ENCODE assay signal across 11 mouse cellular contexts in the genomic region with DNA sequence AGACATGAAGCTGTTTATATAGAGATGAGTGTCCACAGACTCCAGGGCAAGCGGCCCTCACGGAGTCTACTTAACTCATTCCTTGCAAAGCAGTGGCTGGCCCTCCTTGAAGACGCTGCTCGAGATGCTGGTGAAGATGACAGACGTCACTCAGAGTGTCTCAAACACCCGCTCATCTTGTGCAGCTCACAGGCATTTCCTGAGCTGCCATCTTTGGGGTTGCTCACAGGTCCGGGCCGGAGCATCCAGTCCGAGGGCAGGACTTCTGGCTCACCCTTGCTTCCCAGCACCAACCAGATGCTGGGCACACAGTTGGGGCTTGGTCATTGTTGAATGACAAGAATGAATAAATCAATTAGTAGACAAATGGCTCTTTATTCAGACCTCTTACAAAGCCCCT. TPM values are rescaled to one million over a fixed set of nuclear protein-coding genes. Genes with fewer than 3 reads are reported as not detected.
DNase-seq lines count a peak whose midpoint lies in the region; ATAC-seq and TF ChIP-seq lines count a peak whose summit lies in the region.
"Had no signal": no experiment of that assay in that cellular context is flagged by ENCODE, and none has a peak within 500 bp of the region (broad histone marks: within the 10 kb centered on the region; RNA-seq: fewer than 3 reads in every experiment).

No protein-coding gene starts in this region.

- no peak for ATAC-seq in liver, embryonic 12.5 days
- no peak for ATAC-seq in liver, embryonic 11.5 days (replicated peaks; ENCODE audit: low FRiP score)
- ATAC-seq in forebrain, embryonic 12.5 days (ENCODE audit: low FRiP score), result no peak
- 0 out of 2 replicates have a peak, but pooled peaks have one; percentile 6 for ATAC-seq in hindbrain, embryonic 14.5 days (ENCODE audit: low FRiP score)
- ATAC-seq: activated CD4-positive, CD25-positive, alpha-beta regulatory T cell, adult 4 months had no signal

- H3ac ChIP-seq in myocyte (ENCODE audit: control insufficient read depth, insufficient read length), result no peak overlapping the region

- H3K27ac ChIP-seq in liver, embryonic 12.5 days, result peak overlapping the region; percentile 62; the same call in 1 of the 2 replicates
- H3K27ac ChIP-seq in liver, embryonic 11.5 days (ENCODE audit: low read depth, low read length), result no peak overlapping the region
- H3K27ac ChIP-seq in forebrain, embryonic 12.5 days, result 0 out of 2 replicates have a peak overlapping the region, but pooled peaks have one; percentile 27
- H3K27ac ChIP-seq in hindbrain, embryonic 14.5 days, result no peak overlapping the region
- H3K27ac ChIP-seq: kidney, postnatal 0 days had no signal

- H3K79me2 ChIP-seq in myocyte (ENCODE audit: control insufficient read depth, insufficient read depth), result no peaks in the 10 kb centered on the region

- WGBS in liver, embryonic 12.5 days (ENCODE audit: insufficient replicate concordance), result 80% methylated on average over 9 of the region's 9 CpGs
- 87% methylated on average over 9 of the region's 9 CpGs for WGBS in liver, embryonic 11.5 days
- WGBS in forebrain, embryonic 12.5 days, result 76% methylated on average over 9 of the region's 9 CpGs
- WGBS in hindbrain, embryonic 14.5 days, result 69% methylated on average over 9 of the region's 9 CpGs

- no peak for TF ChIP-seq POLR2A in myocyte (IDR thresholded peaks at IDR 0.05; ENCODE audit: insufficient read length, low read depth)

- no peak for DNase-seq in liver, embryonic 11.5 days (ENCODE audit: low spot score)
- DNase-seq in hindbrain, embryonic 14.5 days (ENCODE audit: low spot score), result no peak
- DNase-seq in adrenal gland, postnatal 14 days, result no peak
- DNase-seq in urinary bladder, postnatal 25 days (ENCODE audit: low spot score), result no peak
- DNase-seq: lung, postnatal 36 days had no signal

- no peak overlapping the region for H3K9ac ChIP-seq in liver, embryonic 12.5 days
- no peak overlapping the region for H3K9ac ChIP-seq in liver, embryonic 11.5 days (ENCODE audit: low read depth, low read length)
- H3K9ac ChIP-seq in forebrain, embryonic 12.5 days, result no peak overlapping the region
- no peak overlapping the region for H3K9ac ChIP-seq in hindbrain, embryonic 14.5 days

- peaks cover 30% of the 10 kb centered on the region for H3K4me1 ChIP-seq in liver, embryonic 12.5 days
- peaks cover 11% of the 10 kb centered on the region for H3K4me1 ChIP-seq in liver, embryonic 11.5 days (replicated peaks; ENCODE audit: control insufficient read depth, insufficient read depth, low read length)
- peaks cover 19% of the 10 kb centered on the region for H3K4me1 ChIP-seq in forebrain, embryonic 12.5 days
- H3K4me1 ChIP-seq in hindbrain, embryonic 14.5 days (replicated peaks; ENCODE audit: control insufficient read depth, insufficient read depth, low read length), result peaks cover 14% of the 10 kb centered on the region

- H3K9me3 ChIP-seq in liver, embryonic 12.5 days (replicated peaks), result no peaks in the 10 kb centered on the region
- H3K9me3 ChIP-seq in liver, embryonic 11.5 days (ENCODE audit: control insufficient read depth, low read length), result no peaks in the 10 kb centered on the region
- H3K9me3 ChIP-seq in forebrain, embryonic 12.5 days, result no peaks in the 10 kb centered on the region
- no peaks in the 10 kb centered on the region for H3K9me3 ChIP-seq in hindbrain, embryonic 14.5 days (ENCODE audit: control insufficient read depth, low read length)

- no peak overlapping the region for H3K4me3 ChIP-seq in liver, embryonic 12.5 days
- H3K4me3 ChIP-seq in liver, embryonic 11.5 days (ENCODE audit: low read depth, low read length), result no peak overlapping the region
- no peak overlapping the region for H3K4me3 ChIP-seq in forebrain, embryonic 12.5 days (replicated peaks)
- no peak overlapping the region for H3K4me3 ChIP-seq in hindbrain, embryonic 14.5 days (replicated peaks; ENCODE audit: low read length)
- H3K4me3 ChIP-seq in myocyte, result peak overlapping the region; percentile 30

- H3K27me3 ChIP-seq in liver, embryonic 12.5 days (replicated peaks), result no peaks in the 10 kb centered on the region
- no peaks in the 10 kb centered on the region for H3K27me3 ChIP-seq in liver, embryonic 11.5 days (replicated peaks; ENCODE audit: control insufficient read depth, insufficient read depth, low read length)
- H3K27me3 ChIP-seq in forebrain, embryonic 12.5 days, result 0 out of 2 replicates have a peak, but pooled peaks cover 8% of the 10 kb centered on the region
- no peaks in the 10 kb centered on the region for H3K27me3 ChIP-seq in hindbrain, embryonic 14.5 days (ENCODE audit: control insufficient read depth, insufficient read depth, low read length)
- H3K27me3 ChIP-seq in myocyte (ENCODE audit: control insufficient read depth, insufficient read depth, insufficient read length), result no peaks in the 10 kb centered on the region

- H3K4me2 ChIP-seq in liver, embryonic 12.5 days, result peak overlapping the region; percentile 98
- H3K4me2 ChIP-seq in liver, embryonic 11.5 days, result no peak overlapping the region
- no peak overlapping the region; the same call in 1 of the 2 replicates for H3K4me2 ChIP-seq in forebrain, embryonic 12.5 days
- H3K4me2 ChIP-seq in hindbrain, embryonic 14.5 days (replicated peaks), result peak overlapping the region; percentile 88
- peak overlapping the region; percentile 95 for H3K4me2 ChIP-seq in myocyte (ENCODE audit: low read depth)

- H3K36me3 ChIP-seq in liver, embryonic 12.5 days, result no peaks in the 10 kb centered on the region
- no peaks in the 10 kb centered on the region for H3K36me3 ChIP-seq in liver, embryonic 11.5 days (ENCODE audit: control insufficient read depth, insufficient read depth, low read length)
- H3K36me3 ChIP-seq in forebrain, embryonic 12.5 days (replicated peaks), result no peaks in the 10 kb centered on the region
- H3K36me3 ChIP-seq in hindbrain, embryonic 14.5 days (replicated peaks; ENCODE audit: control insufficient read depth, insufficient read depth), result no peaks in the 10 kb centered on the region
- no peaks in the 10 kb centered on the region for H3K36me3 ChIP-seq in myocyte (ENCODE audit: control insufficient read depth, insufficient read depth)

TF ChIP-seq in myocyte, 11 proteins besides CTCF, POLR2A, EP300 and RAD21:
- TF ChIP-seq POLR2AphosphoS2 (IDR thresholded peaks at IDR 0.05; ENCODE audit: insufficient read length, low read depth) (no peak), SRF (IDR thresholded peaks at IDR 0.05; ENCODE audit: control insufficient read depth, insufficient read length, low read depth) (no peak), TCF3 (IDR thresholded peaks at IDR 0.05; ENCODE audit: insufficient read length, low read depth) (no peak), USF1 (IDR thresholded peaks at IDR 0.05; ENCODE audit: low read depth) (no peak), TCF12 (IDR thresholded peaks at IDR 0.05; ENCODE audit: insufficient read depth, poor library complexity, severe bottlenecking) (no peak), E2F4 (IDR thresholded peaks at IDR 0.05; ENCODE audit: insufficient read depth) (no peak), MYOD1 (IDR thresholded peaks at IDR 0.05; ENCODE audit: control insufficient read depth in 1 of 3, insufficient read length in 2 of 3, low read depth in 2 of 3) (no peak)
TF ChIP-seq in myocyte: peak in this region for 0.

RNA-seq across cellular contexts. Expression of a gene that starts 0.9 kb away (rescaled TPM):
- 3.3 and 3.5 TPM in 2 replicates for polyA plus RNA-seq in liver, embryonic 12.5 days (2016; fragmentation: Nextera tagmentation; extraction: Ambion mirVana)
- polyA plus RNA-seq in liver, embryonic 11.5 days (2014; fragmentation: Nextera tagmentation; extraction: Ambion mirVana), result 4.5 and 4.6 TPM in 2 replicates
- polyA plus RNA-seq in forebrain, embryonic 12.5 days (2016; fragmentation: Nextera tagmentation; extraction: Ambion mirVana), result 6.5 and 7.0 TPM in 2 replicates
- 6.0 and 7.6 TPM in 2 replicates for polyA plus RNA-seq in hindbrain, embryonic 14.5 days (2014; fragmentation: Nextera tagmentation; extraction: Ambion mirVana)
- polyA plus RNA-seq in myocyte (2012; fragmentation: generic; extraction: Trizol), result 0.78 TPM
- total RNA-seq in adrenal gland, postnatal 14 days (2021), result 1.1 and 1.8 TPM in 2 replicates

RNA-seq across cellular contexts. Expression of a gene that starts 26.4 kb away (rescaled TPM):
- polyA plus RNA-seq in liver, embryonic 12.5 days (2016; fragmentation: Nextera tagmentation; extraction: Ambion mirVana), result 1.9 and 2.4 TPM in 2 replicates
- polyA plus RNA-seq in liver, embryonic 11.5 days (2014; fragmentation: Nextera tagmentation; extraction: Ambion mirVana), result 2.3 and 2.5 TPM in 2 replicates
- 1.9 and 2.6 TPM in 2 replicates for polyA plus RNA-seq in forebrain, embryonic 12.5 days (2016; fragmentation: Nextera tagmentation; extraction: Ambion mirVana)
- polyA plus RNA-seq in hindbrain, embryonic 14.5 days (2014; fragmentation: Nextera tagmentation; extraction: Ambion mirVana), result 0.78 and 1.1 TPM in 2 replicates
- 28.6 TPM for polyA plus RNA-seq in myocyte (2012; fragmentation: generic; extraction: Trizol)
- total RNA-seq in adrenal gland, postnatal 14 days (2021), result 35.9 and 36.8 TPM in 2 replicates
- total RNA-seq: common myeloid progenitor, adult 5-6 weeks had no signal
- polyA plus RNA-seq: activated CD4-positive, CD25-positive, alpha-beta regulatory T cell, adult 4 months had no signal

Comparison
In these comparisons a context has a peak if more than half of its experiments do, and no peak if none do; other contexts are left out.
1. H3K27ac ChIP-seq: peak in liver, embryonic 12.5 days (single experiment) and forebrain, embryonic 12.5 days (single experiment); none in liver, embryonic 11.5 days (single experiment) and hindbrain, embryonic 14.5 days (single experiment).
2. H3K4me2 ChIP-seq: peak in liver, embryonic 12.5 days (single experiment), hindbrain, embryonic 14.5 days (single experiment) and myocyte (single experiment); none in liver, embryonic 11.5 days (single experiment) and forebrain, embryonic 12.5 days (single experiment).